ENCODE assay signal across 28 mouse cellular contexts in genomic region chr13:108290314-108290713, GRCm38 (mm10). TPM values are rescaled to one million over a fixed set of nuclear protein-coding genes. Genes with fewer than 3 reads are reported as not detected.
DNase-seq lines count a peak whose midpoint lies in the region; ATAC-seq and TF ChIP-seq lines count a peak whose summit lies in the region.
"Had no signal": no experiment of that assay in that cellular context is flagged by ENCODE, and none has a peak within 500 bp of the region (broad histone marks: within the 10 kb centered on the region; RNA-seq: fewer than 3 reads in every experiment).

No protein-coding gene starts in this region.

- H3K4me2 ChIP-seq in hindbrain, embryonic 13.5 days: no peak overlapping the region
- H3K4me2 ChIP-seq: embryonic facial prominence, embryonic 13.5 days; forebrain, embryonic 13.5 days; heart, embryonic 12.5 days; heart, embryonic 15.5 days; hindbrain, embryonic 15.5 days had no signal

- H3K9ac ChIP-seq in hindbrain, embryonic 13.5 days: no peak overlapping the region
- H3K9ac ChIP-seq: embryonic facial prominence, embryonic 13.5 days; forebrain, embryonic 13.5 days; heart, embryonic 12.5 days; heart, embryonic 15.5 days; hindbrain, embryonic 15.5 days had no signal

- peak; percentile 60 for DNase-seq in 416B (ENCODE audit: low read depth)
- DNase-seq in G1E (ENCODE audit: low spot score): no peak
- no peak for DNase-seq in cerebellum, postnatal 14 days
- DNase-seq in spleen, postnatal 14 days (ENCODE audit: low spot score in 2 of 2): no peak
- no peak for DNase-seq in adrenal gland, adult 8-10 months
- DNase-seq: adrenal gland, postnatal 10 days; cerebellum, adult 18-20 months; cerebellum, adult 9-10 months; cerebellum, postnatal 25 days; embryo, embryonic 11 days; gastrocnemius, postnatal 14 days; heart, adult 18-20 months; heart, postnatal 10 days; heart, postnatal 36 days; kidney, adult 2 months had no signal

- TF ChIP-seq CTCF in G1E (IDR thresholded peaks at IDR 0.05; ENCODE audit: low read depth, low read length): no peak

- no peaks in the 10 kb centered on the region for H3K9me3 ChIP-seq in G1E (replicated peaks)
- H3K9me3 ChIP-seq in hindbrain, embryonic 13.5 days: no peaks in the 10 kb centered on the region
- H3K9me3 ChIP-seq: embryonic facial prominence, embryonic 10.5 days; embryonic facial prominence, embryonic 13.5 days; forebrain, embryonic 10.5 days; forebrain, embryonic 13.5 days; heart, embryonic 12.5 days; heart, embryonic 15.5 days; hindbrain, embryonic 15.5 days had no signal

- peaks cover 17% of the 10 kb centered on the region for H3K36me3 ChIP-seq in G1E (replicated peaks)
- H3K36me3 ChIP-seq in hindbrain, embryonic 13.5 days: no peaks in the 10 kb centered on the region
- H3K36me3 ChIP-seq: embryonic facial prominence, embryonic 10.5 days; embryonic facial prominence, embryonic 13.5 days; forebrain, embryonic 10.5 days; heart, embryonic 12.5 days; heart, embryonic 15.5 days; hindbrain, embryonic 15.5 days had no signal

- ATAC-seq in G1E (ENCODE audit: extremely low read depth, insufficient number of reproducible peaks, low FRiP score, poor library complexity, severe bottlenecking): peak; percentile 47; the same call in 1 of the 2 replicates
- peak; percentile 90 for ATAC-seq in common myeloid progenitor, adult 5-6 weeks (replicated peaks; ENCODE audit: low read depth, poor library complexity, severe bottlenecking)
- ATAC-seq in megakaryocyte, adult 5-6 weeks (ENCODE audit: poor library complexity, severe bottlenecking): peak; percentile 65
- no peak for ATAC-seq in hindbrain, embryonic 13.5 days (ENCODE audit: low FRiP score)
- ATAC-seq: forebrain, embryonic 13.5 days; forebrain, embryonic 16.5 days; intestine, postnatal 0 days had no signal

- no peak overlapping the region for H3K27ac ChIP-seq in hindbrain, embryonic 13.5 days
- H3K27ac ChIP-seq: embryonic facial prominence, embryonic 10.5 days; embryonic facial prominence, embryonic 13.5 days; forebrain, embryonic 10.5 days; forebrain, embryonic 13.5 days; heart, embryonic 15.5 days; hindbrain, embryonic 15.5 days had no signal

- no peaks in the 10 kb centered on the region for H3K27me3 ChIP-seq in G1E (ENCODE audit: insufficient read depth, low read length)
- H3K27me3 ChIP-seq in hindbrain, embryonic 13.5 days: no peaks in the 10 kb centered on the region
- H3K27me3 ChIP-seq: embryonic facial prominence, embryonic 13.5 days; forebrain, embryonic 13.5 days; hindbrain, embryonic 15.5 days had no signal

- H3K4me1 ChIP-seq in G1E (ENCODE audit: insufficient read depth, low read depth, low read length): peaks cover 36% of the 10 kb centered on the region
- H3K4me1 ChIP-seq in hindbrain, embryonic 13.5 days (replicated peaks): no peaks in the 10 kb centered on the region
- H3K4me1 ChIP-seq: embryonic facial prominence, embryonic 10.5 days; embryonic facial prominence, embryonic 13.5 days; forebrain, embryonic 13.5 days; heart, embryonic 12.5 days; heart, embryonic 15.5 days; hindbrain, embryonic 15.5 days had no signal

- no peak overlapping the region for H3K4me3 ChIP-seq in G1E (ENCODE audit: low read depth, low read length)
- no peak overlapping the region for H3K4me3 ChIP-seq in hindbrain, embryonic 13.5 days
- H3K4me3 ChIP-seq: embryonic facial prominence, embryonic 10.5 days; embryonic facial prominence, embryonic 13.5 days; forebrain, embryonic 10.5 days; forebrain, embryonic 13.5 days; heart, embryonic 12.5 days; heart, embryonic 15.5 days; hindbrain, embryonic 15.5 days had no signal

- WGBS in hindbrain, embryonic 13.5 days: 92% methylated on average over 4 of the region's 4 CpGs

RNA-seq across cellular contexts. Expression of gene Depdc1b, which starts 25.8 kb away (rescaled TPM):
- total RNA-seq in G1E (2014; fragmentation: Nextera tagmentation): 46.1 and 61.3 TPM in 2 replicates
- total RNA-seq in G1E (2017): 36.8 and 50.5 TPM in 2 replicates
- 3.5 and 4.7 TPM in 2 replicates for polyA plus RNA-seq in G1E (2012)
- total RNA-seq in common myeloid progenitor, adult 5-6 weeks (2017): 41.4 and 44.4 TPM in 2 replicates
- total RNA-seq in megakaryocyte, adult 5-6 weeks (2015): 38.3 and 42.7 TPM in 2 replicates
- total RNA-seq in megakaryocyte, adult 5-6 weeks (2017): 29.6 and 34.7 TPM in 2 replicates
- 2.3 and 2.7 TPM in 2 replicates for polyA plus RNA-seq in hindbrain, embryonic 13.5 days (2015; fragmentation: Nextera tagmentation; extraction: Ambion mirVana)
- total RNA-seq in adrenal gland, adult 8-10 months (2022): under 1 TPM in 3 of 4 experiments, not detected in 1; 0.28 to 0.83 (median 0.31) TPM
- total RNA-seq: gastrocnemius, adult 18-20 months had no signal

Comparison
In these comparisons a context has a peak if more than half of its experiments do, and no peak if none do; other contexts are left out.
1. RNA of gene Depdc1b, which starts 25.8 kb away (total RNA-seq): 36.8 to 61.3 TPM in G1E, 41.4 to 44.4 TPM in common myeloid progenitor, adult 5-6 weeks and 29.6 to 42.7 TPM in megakaryocyte, adult 5-6 weeks; 0.28 to 0.83 TPM in adrenal gland, adult 8-10 months; every median in the first group is over 10 times any median in the second.